Mouse (Mus musculus): ENCODE results near the gene Zfp992.
"Not testable (repeated sequence)": the region's sequence is repeated elsewhere in the genome, so short reads cannot be mapped to it uniquely, and the experiment has no call there.

The Zfp992 gene

GRCm38 (mm10) chr4:146448950-146449349 is at the start of gene Zfp992:
Gene Zfp992 (plus strand): TSS chr4:146449023.
- DNase-seq, result not testable (repeated sequence)

DNA sequence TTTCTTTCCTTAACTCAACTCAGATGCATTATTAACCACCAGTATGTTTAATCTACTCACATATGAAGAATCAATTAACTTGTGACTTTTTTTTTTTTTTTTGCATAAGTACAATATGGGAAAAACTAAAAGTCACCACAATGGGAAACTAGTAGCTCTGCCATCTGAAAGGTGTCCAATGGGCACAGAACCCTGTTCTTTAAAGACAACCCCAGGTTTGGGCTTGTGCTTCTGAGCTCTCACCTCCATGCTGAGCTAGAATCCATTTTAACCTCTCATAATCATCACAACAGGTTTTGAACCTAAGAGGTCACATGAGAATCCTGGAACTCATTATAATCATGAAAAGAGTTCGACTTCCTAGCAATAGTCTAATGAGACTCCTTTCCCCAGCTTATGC is 19.4 kb upstream of the Zfp992 start:
- not testable (repeated sequence) for DNase-seq

GRCm38 (mm10) chr4:146430876-146431275 is 17.9 kb upstream of the Zfp992 start:
- not testable (repeated sequence) for DNase-seq

DNA sequence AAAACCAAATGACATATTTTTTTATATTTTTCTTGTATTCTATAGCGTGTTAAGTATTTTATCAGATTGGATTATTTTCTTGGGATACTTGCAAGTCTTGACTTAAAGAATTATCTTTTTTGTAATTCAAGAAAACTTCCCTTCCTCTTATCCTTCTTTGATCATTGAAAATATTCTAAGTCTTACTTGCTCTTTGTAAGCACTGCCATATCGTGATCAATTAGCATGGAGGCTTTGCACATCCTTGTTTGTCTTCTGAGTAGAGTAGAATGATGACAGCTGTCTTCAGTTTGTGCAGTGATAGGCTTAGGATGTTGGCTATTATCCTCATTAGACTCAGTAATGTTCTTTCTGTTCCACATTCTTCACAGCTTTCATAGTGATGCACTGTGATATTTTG is 13.3 kb upstream of the Zfp992 start:
- DNase-seq, result not testable (repeated sequence)

DNA sequence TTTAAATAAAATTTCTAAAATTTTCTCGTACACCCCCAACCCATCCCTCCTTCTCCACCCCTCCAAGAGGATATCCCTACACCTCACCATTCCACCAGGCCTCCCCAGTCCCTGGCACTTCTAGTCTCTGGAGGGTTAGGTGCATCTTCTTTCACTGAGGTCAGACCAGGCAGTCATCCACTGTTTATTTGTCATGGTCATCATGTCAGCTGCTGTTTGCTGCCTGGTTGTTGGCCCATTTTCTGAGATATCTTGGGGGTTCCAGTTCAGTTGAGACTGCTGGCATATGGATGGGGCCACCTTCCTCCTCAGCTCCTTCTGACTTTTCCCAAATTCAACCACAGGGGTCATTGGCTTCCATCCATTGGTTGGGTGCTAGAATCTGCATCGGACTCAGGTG is 11.6 kb upstream of the Zfp992 start:
- DNase-seq, result not testable (repeated sequence)

- not testable (repeated sequence) for DNase-seq
Measured at GRCm38 (mm10) chr4:146444345-146444744, 4.5 kb upstream of the Zfp992 start.

GRCm38 (mm10) chr4:146445121-146445520 is 3.7 kb upstream of the Zfp992 start:
- DNase-seq, result not testable (repeated sequence)

DNA sequence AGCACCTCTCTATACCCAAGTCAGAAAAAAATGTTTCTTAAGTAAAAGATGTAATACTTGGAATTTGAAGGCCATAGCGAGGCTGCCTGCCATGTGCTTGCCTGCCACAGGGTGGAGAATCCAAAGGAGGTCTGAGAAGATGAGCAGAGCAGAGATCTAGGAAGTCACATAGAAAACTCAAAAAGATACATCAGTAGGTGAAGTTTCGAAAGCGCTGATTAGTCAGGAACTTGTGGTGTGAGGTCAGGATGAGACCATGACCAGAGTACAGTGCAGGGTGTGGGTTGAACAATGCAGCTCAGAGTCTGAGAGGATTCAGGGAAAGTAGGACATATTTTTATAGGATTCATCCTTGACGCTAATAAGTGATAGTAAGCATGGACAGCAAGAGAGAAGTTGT is 2.7 kb upstream of the Zfp992 start:
- DNase-seq, result not testable (repeated sequence)

DNA sequence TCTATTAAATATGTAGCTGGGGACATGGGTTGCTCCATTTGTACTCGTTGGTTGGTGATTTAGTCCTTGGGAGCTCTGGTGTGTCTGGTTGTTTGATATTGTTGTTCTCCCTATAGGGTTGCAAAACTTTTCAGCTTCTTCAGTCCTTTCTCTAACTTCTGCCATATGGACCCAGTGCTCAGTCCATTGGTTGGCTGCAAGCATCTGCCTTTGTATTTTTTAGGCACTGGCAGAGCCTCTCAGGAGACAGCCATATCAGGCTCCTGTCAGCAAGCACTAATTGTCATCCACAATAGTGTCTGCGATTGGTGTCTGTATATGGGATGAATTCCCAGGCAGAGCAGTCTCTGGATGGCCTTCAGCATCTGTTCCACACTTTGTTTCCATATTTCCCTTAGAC is 1.8 kb upstream of the Zfp992 start:
- not testable (repeated sequence) for DNase-seq

DNA sequence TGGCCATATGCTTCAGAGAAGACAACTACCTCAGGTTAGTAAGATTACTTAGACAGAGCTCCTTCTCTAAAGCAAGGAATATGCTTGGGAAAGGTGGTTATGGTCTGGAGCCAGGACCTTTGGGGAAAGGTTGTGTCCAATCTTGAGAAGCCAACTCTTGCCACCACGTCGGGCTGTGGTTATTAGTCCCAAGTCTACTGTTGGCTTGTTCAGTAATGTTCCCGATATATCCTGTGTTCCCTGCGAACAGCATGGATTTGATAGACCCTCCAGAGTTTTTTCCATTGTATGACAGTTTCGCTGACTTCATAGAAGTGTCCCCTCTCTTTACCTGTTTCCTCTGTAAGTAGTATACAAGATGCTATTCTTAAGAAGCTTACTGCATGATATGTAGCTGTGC is 888 bp downstream of the Zfp992 start:
- DNase-seq, result not testable (repeated sequence)

DNA sequence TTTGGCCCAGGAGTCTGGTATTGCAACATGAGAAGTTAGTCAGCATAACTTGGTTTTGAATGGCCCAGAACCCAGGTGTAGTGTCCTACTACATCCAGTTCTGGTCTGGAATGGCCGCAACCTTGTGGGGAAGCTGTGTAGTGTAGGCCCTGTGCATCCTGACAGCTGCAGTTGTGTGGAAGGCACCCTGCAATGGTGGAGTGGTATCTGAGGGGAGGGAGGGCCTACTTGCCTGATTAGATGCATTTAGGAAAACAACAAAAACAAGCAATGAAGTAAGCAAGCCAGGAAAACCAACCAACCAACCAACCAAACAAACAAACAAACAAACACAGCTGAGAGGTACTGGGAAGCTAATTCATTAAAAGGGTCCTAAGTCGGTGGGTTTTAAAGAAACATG is 3.8 kb downstream of the Zfp992 start:
- DNase-seq, result not testable (repeated sequence)

- DNase-seq, result not testable (repeated sequence)
Measured at GRCm38 (mm10) chr4:146454170-146454569, 5.3 kb downstream of the Zfp992 start.

- DNase-seq, result no peak
Measured at GRCm38 (mm10) chr4:146454896-146455295, 6.1 kb downstream of the Zfp992 start.

DNA sequence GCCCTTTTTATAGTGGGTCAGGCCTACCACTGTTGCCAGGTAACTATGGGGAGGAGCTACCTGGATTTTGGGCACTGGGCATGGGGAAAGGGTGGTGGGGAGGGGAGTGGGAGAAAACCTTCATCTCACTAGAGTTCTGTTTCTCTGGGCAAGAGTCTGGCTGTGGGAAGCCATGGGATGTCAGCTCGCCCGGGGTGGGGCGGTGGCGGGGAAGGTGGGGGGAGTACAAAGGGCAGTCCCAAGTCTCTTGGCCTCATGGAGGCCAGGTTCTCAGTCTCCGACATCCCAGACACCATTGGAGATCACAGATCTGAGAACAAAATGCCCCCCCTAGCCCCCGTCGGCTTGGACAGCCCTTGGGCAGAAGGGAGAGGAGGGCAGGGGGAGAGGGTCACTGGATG is 6.5 kb downstream of the Zfp992 start:
- peak in 1 of 2 experiments; percentile 7 for DNase-seq

- DNase-seq, result no peak
Measured at GRCm38 (mm10) chr4:146456061-146456726, 7.4 kb downstream of the Zfp992 start.

DNA sequence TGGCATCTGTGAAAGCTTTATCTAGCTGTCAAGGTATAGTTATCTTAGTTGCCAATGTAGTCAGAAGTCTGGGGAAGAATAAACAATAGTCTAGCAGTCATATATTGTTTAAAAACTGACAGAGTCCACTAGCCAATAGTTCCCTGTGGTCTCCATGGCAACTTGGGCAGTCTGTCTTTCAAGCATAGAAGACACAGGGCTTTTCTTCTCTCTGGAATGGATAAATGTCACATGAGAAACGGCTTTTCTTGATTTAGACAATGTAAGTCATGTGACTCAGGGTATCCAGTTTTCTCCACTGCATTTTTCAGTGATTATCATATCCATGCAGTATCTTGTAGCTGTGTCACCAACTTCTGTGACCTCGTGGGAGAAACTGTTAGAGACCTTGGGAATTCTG is 8.3 kb downstream of the Zfp992 start:
- DNase-seq, result no peak

- DNase-seq, result no peak
Measured at GRCm38 (mm10) chr4:146457720-146458119, 8.9 kb downstream of the Zfp992 start.

DNA sequence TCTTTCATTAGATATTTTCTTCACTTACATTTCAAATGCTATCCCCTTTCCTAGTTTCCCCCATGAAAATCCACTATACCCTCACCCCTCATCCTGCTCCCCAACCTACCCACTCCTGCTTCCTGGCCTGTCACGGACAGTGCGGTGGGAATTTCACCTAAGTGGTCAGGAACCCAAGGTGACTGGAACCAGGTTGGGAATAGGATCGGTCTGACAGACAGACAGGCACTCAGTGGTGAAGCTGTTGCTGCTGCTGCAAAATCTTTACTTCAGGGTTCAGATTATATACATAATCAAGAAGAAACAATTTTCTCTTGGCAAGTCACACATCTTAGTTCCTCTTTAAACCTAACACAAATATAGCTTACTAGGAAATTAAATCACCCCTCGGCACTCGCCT is 11.0 kb downstream of the Zfp992 start:
- not testable (repeated sequence) for DNase-seq

DNA sequence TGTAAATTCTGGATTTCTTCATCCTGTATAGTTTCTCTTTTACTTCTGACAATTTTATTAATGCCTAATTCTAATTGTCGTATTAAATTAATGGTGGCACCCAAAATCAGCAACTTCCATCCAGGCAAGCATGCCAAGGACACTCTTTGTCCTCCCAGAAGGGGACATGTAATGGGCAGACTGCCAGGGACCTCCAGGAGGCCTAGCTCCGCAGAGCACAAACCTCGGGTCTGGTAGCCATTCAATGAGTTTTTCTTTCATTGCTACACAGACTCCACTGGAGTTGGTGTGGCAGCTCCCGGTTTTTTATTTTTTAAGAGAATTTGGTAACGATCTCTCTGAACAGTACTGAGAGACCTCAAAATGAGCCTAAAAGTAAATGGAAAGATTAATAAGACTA is 11.9 kb downstream of the Zfp992 start:
- DNase-seq, result peak in 1 of 2 experiments; percentile 17

- not testable (repeated sequence) for DNase-seq
Measured at GRCm38 (mm10) chr4:146463649-146464351, 15.0 kb downstream of the Zfp992 start.

GRCm38 (mm10) chr4:146469984-146470383 is 21.2 kb downstream of the Zfp992 start:
- DNase-seq, result not testable (repeated sequence)

DNA sequence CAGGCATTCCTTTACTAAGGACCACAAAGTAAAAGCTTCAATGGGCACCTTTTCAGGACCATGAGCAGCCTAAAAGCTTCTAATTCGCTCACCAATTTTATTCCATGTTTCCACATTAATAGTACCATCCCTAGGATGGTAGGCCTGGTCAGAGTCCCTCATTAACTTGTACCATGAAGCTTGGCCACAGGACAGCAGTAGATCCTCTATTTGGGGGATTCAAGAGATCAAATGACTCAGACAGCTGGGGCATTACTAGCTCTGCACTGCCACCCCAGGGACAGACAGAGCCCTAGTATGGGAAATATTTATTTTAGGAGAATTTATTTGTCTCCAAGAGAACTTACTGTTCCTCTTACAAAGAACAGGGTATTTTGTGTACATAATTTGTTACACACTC is 25.4 kb downstream of the Zfp992 start:
- not testable (repeated sequence) for DNase-seq

GRCm38 (mm10) chr4:146474716-146475676 is 26.2 kb downstream of the Zfp992 start:
- not testable (repeated sequence) for DNase-seq

All from cerebellum, postnatal 10 days (tissue).